Mouse (Mus musculus): Measurements from ENCODE around the gene Shb. TPM values are rescaled to one million over a fixed set of nuclear protein-coding genes. Genes with fewer than 3 reads are reported as not detected.

Gene Shb
- polyA plus RNA-seq, 1 experiment from 2014 or later = 8.7 TPM

GRCm38 (mm10) chr4:45529201-45529985, 2.9 kb downstream of the Shb start:
- H3K27ac ChIP-seq = peak overlapping the region; percentile 65
- peak overlapping the region; percentile 82 for H3K4me3 ChIP-seq (replicated peaks; ENCODE audit: low read length)
- 1% methylated on average over 71 of the region's 71 CpGs for WGBS
- peaks cover 26% of the 10 kb centered on the region for H3K4me1 ChIP-seq (replicated peaks; ENCODE audit: control insufficient read depth, insufficient read depth, low read length)
- H3K4me2 ChIP-seq (replicated peaks) = peak overlapping the region; percentile 65
- H3K9ac ChIP-seq = peak overlapping the region; percentile 77
- ATAC-seq (ENCODE audit: low FRiP score) = no peak
- H3K27me3 ChIP-seq (ENCODE audit: control insufficient read depth, insufficient read depth, low read length) = 0 out of 2 replicates have a peak, but pooled peaks cover 2% of the 10 kb centered on the region
- no peak for DNase-seq (ENCODE audit: low spot score)
- H3K36me3 ChIP-seq (replicated peaks; ENCODE audit: control insufficient read depth, insufficient read depth) = no peaks in the 10 kb centered on the region
- no peaks in the 10 kb centered on the region for H3K9me3 ChIP-seq (ENCODE audit: control insufficient read depth, low read length)

- DNase-seq (ENCODE audit: low spot score) (no peak), ATAC-seq (ENCODE audit: low FRiP score) (no peak)
- Histone ChIP-seq H3K27me3 (ENCODE audit: control insufficient read depth, insufficient read depth, low read length) (no peaks in the 10 kb centered on the region), H3K36me3 (replicated peaks; ENCODE audit: control insufficient read depth, insufficient read depth) (no peaks in the 10 kb centered on the region), H3K9me3 (ENCODE audit: control insufficient read depth, low read length) (no peaks in the 10 kb centered on the region), H3K9ac (peak overlapping the region; percentile 77), H3K4me1 (replicated peaks; ENCODE audit: control insufficient read depth, insufficient read depth, low read length) (peaks cover 26% of the 10 kb centered on the region), H3K27ac (no peak overlapping the region), H3K4me2 (replicated peaks) (peak overlapping the region; percentile 65), H3K4me3 (replicated peaks; ENCODE audit: low read length) (peak overlapping the region; percentile 82)
- WGBS = 3% methylated on average over 21 of the region's 21 CpGs
Measured at GRCm38 (mm10) chr4:45528355-45529198, 3.7 kb downstream of the Shb start.

- H3K9me3 ChIP-seq (ENCODE audit: control insufficient read depth, low read length) = no peaks in the 10 kb centered on the region
- H3K36me3 ChIP-seq (replicated peaks; ENCODE audit: control insufficient read depth, insufficient read depth) = no peaks in the 10 kb centered on the region
- H3K27me3 ChIP-seq (ENCODE audit: control insufficient read depth, insufficient read depth, low read length) = no peaks in the 10 kb centered on the region
- peaks cover 26% of the 10 kb centered on the region for H3K4me1 ChIP-seq (replicated peaks; ENCODE audit: control insufficient read depth, insufficient read depth, low read length)
- ATAC-seq (ENCODE audit: low FRiP score) (no peak), DNase-seq (ENCODE audit: low spot score) (no peak)
- 96% methylated on average over 2 of the region's 2 CpGs for WGBS
- H3K4me2 ChIP-seq (replicated peaks) = peak overlapping the region; percentile 65
- H3K9ac ChIP-seq = peak overlapping the region; percentile 77; the same call in 1 of the 2 replicates
- H3K4me3 ChIP-seq (replicated peaks; ENCODE audit: low read length) = peak overlapping the region; percentile 82
- H3K27ac ChIP-seq = no peak overlapping the region
Measured at GRCm38 (mm10) chr4:45527562-45528354, 4.5 kb downstream of the Shb start.

GRCm38 (mm10) chr4:45526846-45527561, 5.3 kb downstream of the Shb start:
- no peaks in the 10 kb centered on the region for H3K27me3 ChIP-seq (ENCODE audit: control insufficient read depth, insufficient read depth, low read length)
- peaks cover 29% of the 10 kb centered on the region for H3K4me1 ChIP-seq (replicated peaks; ENCODE audit: control insufficient read depth, insufficient read depth, low read length)
- H3K4me3 ChIP-seq (replicated peaks; ENCODE audit: low read length) = peak overlapping the region; percentile 82
- DNase-seq (ENCODE audit: low spot score) (no peak), ATAC-seq (ENCODE audit: low FRiP score) (no peak)
- H3K9ac ChIP-seq = no peak overlapping the region; the same call in 1 of the 2 replicates
- no peak overlapping the region for H3K27ac ChIP-seq
- H3K9me3 ChIP-seq (ENCODE audit: control insufficient read depth, low read length) = no peaks in the 10 kb centered on the region
- H3K36me3 ChIP-seq (replicated peaks; ENCODE audit: control insufficient read depth, insufficient read depth) = no peaks in the 10 kb centered on the region
- peak overlapping the region; percentile 65 for H3K4me2 ChIP-seq (replicated peaks)
- WGBS = 78% methylated on average over 2 of the region's 2 CpGs

GRCm38 (mm10) chr4:45526175-45526574, 6.1 kb downstream of the Shb start:
- peak overlapping the region; percentile 65; the same call in 1 of the 2 replicates for H3K4me2 ChIP-seq (replicated peaks)
- 75% methylated on average over 3 of the region's 3 CpGs for WGBS
- H3K4me1 ChIP-seq (replicated peaks; ENCODE audit: control insufficient read depth, insufficient read depth, low read length) = peaks cover 29% of the 10 kb centered on the region

GRCm38 (mm10) chr4:45525541-45525940, 6.7 kb downstream of the Shb start:
- ATAC-seq (ENCODE audit: low FRiP score) (no peak), DNase-seq (ENCODE audit: low spot score) (no peak)
- no peak overlapping the region for H3K27ac ChIP-seq
- 94% methylated on average over 3 of the region's 3 CpGs for WGBS
- no peaks in the 10 kb centered on the region for H3K27me3 ChIP-seq (ENCODE audit: control insufficient read depth, insufficient read depth, low read length)
- peak overlapping the region; percentile 65; the same call in 1 of the 2 replicates for H3K4me2 ChIP-seq (replicated peaks)
- no peak overlapping the region for H3K9ac ChIP-seq
- H3K4me3 ChIP-seq (replicated peaks; ENCODE audit: low read length) = no peak overlapping the region
- H3K4me1 ChIP-seq (replicated peaks; ENCODE audit: control insufficient read depth, insufficient read depth, low read length) = peaks cover 29% of the 10 kb centered on the region
- no peaks in the 10 kb centered on the region for H3K9me3 ChIP-seq (ENCODE audit: control insufficient read depth, low read length)
- no peaks in the 10 kb centered on the region for H3K36me3 ChIP-seq (replicated peaks; ENCODE audit: control insufficient read depth, insufficient read depth)

More at GRCm38 (mm10) chr4:45526175-45526574, 6.1 kb downstream of the Shb start:
- DNase-seq (ENCODE audit: low spot score) (no peak), ATAC-seq (ENCODE audit: low FRiP score) (no peak)
- Histone ChIP-seq H3K27ac (no peak overlapping the region), H3K27me3 (ENCODE audit: control insufficient read depth, insufficient read depth, low read length) (no peaks in the 10 kb centered on the region), H3K9me3 (ENCODE audit: control insufficient read depth, low read length) (no peaks in the 10 kb centered on the region), H3K4me3 (replicated peaks; ENCODE audit: low read length) (no peak overlapping the region), H3K9ac (no peak overlapping the region), H3K36me3 (replicated peaks; ENCODE audit: control insufficient read depth, insufficient read depth) (no peaks in the 10 kb centered on the region)

GRCm38 (mm10) chr4:45524602-45525001, 7.7 kb downstream of the Shb start:
- H3K4me2 ChIP-seq (replicated peaks) = no peak overlapping the region
- peaks cover 29% of the 10 kb centered on the region for H3K4me1 ChIP-seq (replicated peaks; ENCODE audit: control insufficient read depth, insufficient read depth, low read length)
- H3K9ac ChIP-seq = no peak overlapping the region
- H3K4me3 ChIP-seq (replicated peaks; ENCODE audit: low read length) = no peak overlapping the region
- H3K27ac ChIP-seq = no peak overlapping the region
- H3K36me3 ChIP-seq (replicated peaks; ENCODE audit: control insufficient read depth, insufficient read depth) = no peaks in the 10 kb centered on the region
- no peaks in the 10 kb centered on the region for H3K9me3 ChIP-seq (ENCODE audit: control insufficient read depth, low read length)
- no peaks in the 10 kb centered on the region for H3K27me3 ChIP-seq (ENCODE audit: control insufficient read depth, insufficient read depth, low read length)
- 89% methylated on average over 4 of the region's 4 CpGs for WGBS
- DNase-seq (ENCODE audit: low spot score) (no peak), ATAC-seq (ENCODE audit: low FRiP score) (no peak)

GRCm38 (mm10) chr4:45523360-45523759, 8.9 kb downstream of the Shb start:
- WGBS = 86% methylated on average over 6 of the region's 6 CpGs
- Histone ChIP-seq H3K9ac (no peak overlapping the region), H3K4me1 (replicated peaks; ENCODE audit: control insufficient read depth, insufficient read depth, low read length) (peaks cover 22% of the 10 kb centered on the region), H3K27me3 (ENCODE audit: control insufficient read depth, insufficient read depth, low read length) (no peaks in the 10 kb centered on the region), H3K4me2 (replicated peaks) (no peak overlapping the region), H3K36me3 (replicated peaks; ENCODE audit: control insufficient read depth, insufficient read depth) (no peaks in the 10 kb centered on the region), H3K27ac (no peak overlapping the region), H3K4me3 (replicated peaks; ENCODE audit: low read length) (no peak overlapping the region), H3K9me3 (ENCODE audit: control insufficient read depth, low read length) (no peaks in the 10 kb centered on the region)
- ATAC-seq (ENCODE audit: low FRiP score) (no peak), DNase-seq (ENCODE audit: low spot score) (no peak)
